Mouse (Mus musculus) ES-Bruce4 (cell line): ENCODE data around the gene Lemd1.

Experiments
- CTCF ChIP-seq: IDR thresholded peaks from one replicate; pipeline ENCODE4 v1.8.1; 2011; ENCODE audit warnings: low read depth, low read length
- EP300 ChIP-seq: IDR thresholded peaks from 2 replicates; pipeline ENCODE4 v1.6.1; 2011; ENCODE audit warnings: low read depth, low read length; ENCODE audit not compliant: insufficient read depth
- POLR2A ChIP-seq: IDR thresholded peaks from one replicate; pipeline ENCODE4 v1.8.1; 2011; ENCODE audit warnings: low read length; ENCODE audit not compliant: insufficient read depth

- TF ChIP-seq POLR2A (no peak), EP300 (no peak), CTCF (no peak)
Measured at GRCm38 (mm10) chr1:132189231-132189630, 2.0 kb upstream of the Lemd1 start.
